Comparison of ENCODE assay signal across 13 mouse cellular contexts in the genomic region with DNA sequence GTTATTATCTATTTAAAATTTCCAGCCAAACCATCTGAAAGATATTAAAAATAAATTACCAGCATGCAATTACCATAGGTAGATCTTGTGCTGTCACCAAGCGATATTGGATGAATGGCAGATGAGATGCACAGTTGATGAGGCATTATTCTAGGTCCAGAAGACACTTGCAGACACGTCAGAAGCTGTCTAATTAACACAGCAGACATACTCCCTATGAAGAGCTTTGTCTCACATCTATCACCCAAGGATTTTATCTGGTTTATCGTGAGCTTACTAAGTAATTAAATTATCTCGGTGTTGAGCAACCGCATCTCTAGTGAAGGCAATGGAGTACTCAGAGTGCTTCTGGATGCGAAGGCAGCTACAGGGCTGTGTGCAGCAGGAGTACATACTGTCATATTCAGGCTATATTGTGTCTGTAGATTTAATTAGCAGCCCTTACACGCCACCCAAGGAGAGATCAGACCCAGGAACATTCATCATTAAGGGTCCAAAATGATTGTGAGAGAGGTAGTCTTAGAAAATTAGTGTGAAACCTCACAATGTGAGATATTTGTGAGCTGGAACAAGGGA.
"Had no signal": no experiment of that assay in that cellular context is flagged by ENCODE, and none has a peak within 500 bp of the region (broad histone marks: within the 10 kb centered on the region; RNA-seq: fewer than 3 reads in every experiment).

No protein-coding gene starts in this region.

- H3K4me1 ChIP-seq: limb, embryonic 12.5 days; liver, embryonic 13.5 days had no signal

- ATAC-seq: liver, postnatal 0 days had no signal

- DNase-seq: kidney, adult 11 months; kidney, adult 9 months; kidney, postnatal 36 days; layer of hippocampus, adult 9-11 months; layer of hippocampus, postnatal 36 days; liver; liver, embryonic 13.5 days; liver, postnatal 0 days; thymus, adult 18-20 months; thymus, postnatal 14 days had no signal

- H3K4me2 ChIP-seq: limb, embryonic 12.5 days; liver, embryonic 13.5 days had no signal

- H3K27ac ChIP-seq: kidney, postnatal 0 days; limb, embryonic 12.5 days; liver, embryonic 13.5 days; stomach, postnatal 0 days had no signal

- H3K9me3 ChIP-seq: limb, embryonic 12.5 days; liver, embryonic 13.5 days had no signal

- H3K36me3 ChIP-seq: limb, embryonic 12.5 days; liver, embryonic 13.5 days had no signal

- H3K9ac ChIP-seq: limb, embryonic 12.5 days; liver, embryonic 13.5 days; liver, postnatal 0 days had no signal

- H3K4me3 ChIP-seq: limb, embryonic 12.5 days; liver, embryonic 13.5 days had no signal

- H3K27me3 ChIP-seq: limb, embryonic 12.5 days; liver, embryonic 13.5 days had no signal
